Mouse (Mus musculus): ENCODE data around the gene Etv2.

The Etv2 gene

DNA sequence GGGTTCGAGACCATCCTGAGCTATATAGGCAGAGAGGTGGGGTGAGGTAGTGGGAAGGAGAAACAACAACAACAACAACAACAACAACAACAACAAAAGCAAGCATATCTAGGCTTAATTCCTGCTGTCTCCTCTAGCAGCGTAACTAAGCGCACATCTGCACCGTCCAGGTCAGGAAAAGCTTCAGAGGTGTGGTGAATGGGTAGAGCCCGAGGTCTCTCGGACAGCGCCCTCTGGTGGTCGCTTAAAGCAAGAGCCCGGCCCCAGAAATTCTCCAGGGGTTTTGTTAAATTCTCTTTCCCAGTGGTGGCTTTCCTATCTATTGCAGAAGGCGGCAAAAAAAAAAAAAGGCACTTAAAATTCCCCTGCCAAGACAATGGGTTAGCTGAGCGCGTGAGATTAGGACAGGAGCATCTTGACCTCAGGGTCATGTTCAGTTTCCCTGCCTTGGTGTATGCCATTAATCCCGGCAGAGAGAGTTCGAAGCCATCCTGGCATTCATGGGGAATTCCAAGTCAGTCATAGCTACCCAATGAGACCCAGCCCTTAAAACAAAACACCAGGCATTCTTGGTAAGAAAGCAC is 22.0 kb downstream of the Etv2 start:
- DNase-seq (ENCODE audit: low read depth, low spot score), result peak; percentile 47

- no peak for DNase-seq (ENCODE audit: low read depth, low spot score)
Observed at GRCm38 (mm10) chr7:30612654-30613402, 22.8 kb downstream of the Etv2 start, which contains the start of gene Upk1a. Gene Upk1a, minus strand, starts transcription at chr7:30612847.

DNA sequence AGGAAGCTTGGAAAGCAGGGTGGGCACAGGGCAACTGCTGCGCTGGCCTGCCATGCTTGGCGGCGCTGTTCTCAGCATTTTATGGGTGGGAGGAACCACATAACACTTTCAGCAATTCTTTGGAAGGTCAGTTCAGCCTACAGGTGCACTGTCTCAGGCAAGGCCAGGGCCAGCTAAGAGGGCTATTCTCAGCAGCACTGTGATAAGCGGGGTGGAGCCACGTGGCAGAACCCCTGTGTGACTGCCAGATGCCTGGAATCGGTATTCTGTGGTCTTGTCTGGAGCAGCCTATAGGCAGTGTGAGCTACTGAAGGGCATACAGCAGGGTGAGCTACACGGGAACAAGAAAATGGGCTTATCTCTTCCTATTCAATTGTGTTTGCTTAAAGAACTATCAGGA is 25.6 kb downstream of the Etv2 start:
- DNase-seq (ENCODE audit: low read depth, low spot score), result no peak

DNA sequence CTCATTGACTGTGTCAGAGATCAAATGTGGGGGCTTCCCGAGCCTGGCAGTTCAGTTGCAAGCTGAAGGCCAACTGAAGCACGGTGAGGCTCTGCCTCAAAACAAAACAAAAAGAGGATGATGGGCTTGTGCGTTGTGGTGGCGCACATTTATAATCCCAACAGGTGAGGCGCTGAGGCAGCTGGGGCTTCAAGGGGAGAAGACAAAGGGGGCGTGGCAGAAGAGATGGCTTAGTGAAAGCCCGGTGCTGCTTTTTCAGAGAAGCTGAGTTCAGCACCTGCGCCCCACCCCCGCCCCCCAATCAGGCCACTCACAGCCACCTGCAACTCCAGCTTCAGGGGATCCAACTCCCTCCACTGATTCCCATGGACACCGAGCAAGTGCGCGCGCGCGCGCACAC is 27.2 kb downstream of the Etv2 start:
- DNase-seq (ENCODE audit: low read depth, low spot score), result no peak

- no peak for DNase-seq (ENCODE audit: low read depth, low spot score)
Observed at GRCm38 (mm10) chr7:30607706-30608309, 27.8 kb downstream of the Etv2 start.

- DNase-seq (ENCODE audit: low read depth, low spot score), result no peak
Observed at GRCm38 (mm10) chr7:30604944-30605343, 30.7 kb downstream of the Etv2 start.

DNA sequence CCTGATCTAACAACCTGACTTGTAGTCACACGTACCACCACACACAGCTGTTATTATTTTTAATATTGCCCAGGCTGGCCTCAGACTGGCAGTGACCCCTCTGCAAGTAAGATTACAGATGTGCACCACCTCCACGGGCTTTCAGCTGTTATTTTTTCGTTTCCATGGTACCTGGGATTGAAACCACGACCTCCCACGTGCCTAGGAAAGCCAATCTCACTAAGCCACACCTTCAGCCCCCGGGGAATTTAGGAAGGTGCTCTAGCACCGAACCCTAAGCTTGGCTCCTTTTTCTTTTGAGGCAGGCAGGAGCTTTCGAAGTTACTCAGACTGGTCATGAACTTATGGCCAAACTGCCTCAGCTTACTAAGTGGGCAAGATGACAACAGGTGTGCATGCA is 31.2 kb downstream of the Etv2 start:
- no peak for DNase-seq (ENCODE audit: low read depth, low spot score)

- no peak for DNase-seq (ENCODE audit: low read depth, low spot score)
Observed at GRCm38 (mm10) chr7:30602583-30602982, 33.1 kb downstream of the Etv2 start.

DNA sequence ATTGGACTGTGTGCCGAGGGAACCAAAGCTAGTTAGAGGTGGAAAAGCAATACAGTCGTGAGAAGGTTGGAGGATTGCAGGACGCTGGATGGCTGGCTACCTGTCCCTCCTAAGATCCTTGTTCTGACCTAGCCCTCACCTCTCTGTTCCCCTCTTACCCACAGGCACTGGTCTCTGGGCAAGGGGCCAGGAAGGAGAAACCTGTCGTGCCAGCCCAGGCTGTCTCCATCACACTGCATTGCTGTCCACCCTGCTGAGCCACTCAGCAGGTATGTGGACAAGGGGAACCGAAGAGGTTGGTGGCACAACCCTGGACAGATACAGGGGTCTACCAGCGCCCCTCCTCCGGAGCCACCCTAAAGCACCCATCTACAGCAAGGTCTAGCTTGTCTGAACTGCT is 35.0 kb downstream of the Etv2 start:
- no peak for DNase-seq (ENCODE audit: low read depth, low spot score)

- peak; percentile 74 for DNase-seq (ENCODE audit: low read depth, low spot score)
Observed at GRCm38 (mm10) chr7:30599933-30600353, 35.7 kb downstream of the Etv2 start.

- no peak for DNase-seq (ENCODE audit: low read depth, low spot score)
Observed at GRCm38 (mm10) chr7:30598786-30599185, 36.9 kb downstream of the Etv2 start, which contains the start of gene Zbtb32. Gene Zbtb32, minus strand, starts transcription at chr7:30598909.

GRCm38 (mm10) chr7:30596811-30597210 is 38.8 kb downstream of the Etv2 start:
- no peak for DNase-seq (ENCODE audit: low read depth, low spot score)

GRCm38 (mm10) chr7:30596093-30596492 is 39.6 kb downstream of the Etv2 start:
- DNase-seq (ENCODE audit: low read depth, low spot score), result no peak

GRCm38 (mm10) chr7:30594510-30595024 is 41.1 kb downstream of the Etv2 start:
- no peak for DNase-seq (ENCODE audit: low read depth, low spot score)

GRCm38 (mm10) chr7:30593579-30594509 is 41.8 kb downstream of the Etv2 start:
- no peak for DNase-seq (ENCODE audit: low read depth, low spot score)

DNA sequence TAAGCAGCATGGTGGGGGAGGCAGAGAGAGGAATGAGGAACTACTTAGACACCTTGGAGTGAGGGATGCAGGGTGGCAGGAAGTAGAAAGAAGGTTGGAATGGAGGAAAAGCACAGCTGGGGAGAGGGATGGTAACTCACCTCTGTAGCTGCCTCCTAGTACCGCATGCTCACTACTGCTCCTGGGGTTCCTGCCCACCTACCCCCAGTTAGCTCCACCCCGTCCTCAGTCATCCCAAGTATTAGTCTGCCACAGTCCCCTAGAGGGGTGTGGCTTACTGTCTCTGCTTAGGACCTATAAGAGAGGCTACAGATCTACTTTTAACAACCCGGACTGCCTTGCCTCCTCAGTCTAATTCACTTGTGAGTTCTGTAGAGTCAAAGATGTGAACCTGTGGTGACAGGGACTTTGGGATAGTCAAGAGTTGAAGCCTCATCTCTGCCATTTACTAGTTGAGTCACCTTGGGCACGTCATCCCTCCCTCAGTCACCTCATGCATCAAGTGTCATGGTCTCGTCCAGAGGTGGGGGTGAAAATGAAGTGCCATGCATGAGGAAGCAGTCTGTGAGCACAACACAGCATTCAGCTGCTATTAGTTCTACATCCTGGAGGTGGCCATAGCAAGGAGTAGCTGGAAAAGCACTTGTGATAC is 42.8 kb downstream of the Etv2 start:
- no peak for DNase-seq (ENCODE audit: low read depth, low spot score)

DNA sequence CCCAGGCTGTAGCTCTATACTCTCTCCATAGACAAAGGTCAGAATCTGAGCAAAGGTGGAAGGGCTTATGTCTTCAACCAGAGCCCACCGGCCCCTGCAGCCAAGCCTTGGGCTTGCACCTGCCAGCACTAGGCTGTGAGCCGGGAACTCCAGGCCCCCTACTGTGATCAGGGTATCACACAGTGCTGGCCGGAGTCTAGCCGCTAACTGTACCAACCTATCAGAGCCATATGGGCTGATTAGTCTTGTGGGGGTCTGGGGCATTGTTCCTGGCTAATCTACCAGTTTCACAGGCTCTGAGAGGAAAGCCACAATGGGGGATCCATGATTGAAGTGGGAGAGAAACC is 44.1 kb downstream of the Etv2 start:
- no peak for DNase-seq (ENCODE audit: low read depth, low spot score)

DNA sequence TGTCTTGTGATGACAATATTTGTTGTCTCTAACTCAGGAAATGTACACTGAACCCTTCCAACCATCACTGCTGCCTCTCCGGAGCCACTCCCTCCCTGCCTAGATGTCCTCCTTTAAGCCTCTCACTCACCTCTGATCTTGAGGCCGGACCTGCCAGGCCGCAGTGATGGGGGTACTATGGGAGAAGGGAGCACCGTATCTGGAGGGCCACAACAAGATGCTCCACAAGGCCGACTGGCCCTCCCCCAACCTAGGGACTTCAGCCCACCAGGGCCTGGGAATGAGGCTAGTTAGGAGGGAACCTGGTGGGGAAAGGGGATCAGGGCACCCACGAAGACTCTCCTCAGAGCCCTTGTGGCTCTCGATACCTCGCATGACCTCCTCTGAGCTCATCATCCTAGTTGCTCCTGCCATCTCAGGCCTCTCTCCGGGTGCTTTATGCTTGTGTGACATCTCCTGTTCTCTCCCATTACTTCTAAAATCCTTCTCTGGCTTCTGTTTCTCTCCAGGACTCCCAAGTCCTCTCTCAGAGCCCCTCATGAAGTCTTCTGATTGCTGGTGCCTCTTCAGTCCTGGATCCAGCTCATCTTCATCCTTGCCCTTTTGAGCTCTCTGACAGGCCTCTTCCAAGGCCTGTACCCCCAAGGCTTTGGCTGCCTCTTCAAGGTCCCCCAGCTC is 44.6 kb downstream of the Etv2 start:
- DNase-seq (ENCODE audit: low read depth, low spot score), result no peak

DNA sequence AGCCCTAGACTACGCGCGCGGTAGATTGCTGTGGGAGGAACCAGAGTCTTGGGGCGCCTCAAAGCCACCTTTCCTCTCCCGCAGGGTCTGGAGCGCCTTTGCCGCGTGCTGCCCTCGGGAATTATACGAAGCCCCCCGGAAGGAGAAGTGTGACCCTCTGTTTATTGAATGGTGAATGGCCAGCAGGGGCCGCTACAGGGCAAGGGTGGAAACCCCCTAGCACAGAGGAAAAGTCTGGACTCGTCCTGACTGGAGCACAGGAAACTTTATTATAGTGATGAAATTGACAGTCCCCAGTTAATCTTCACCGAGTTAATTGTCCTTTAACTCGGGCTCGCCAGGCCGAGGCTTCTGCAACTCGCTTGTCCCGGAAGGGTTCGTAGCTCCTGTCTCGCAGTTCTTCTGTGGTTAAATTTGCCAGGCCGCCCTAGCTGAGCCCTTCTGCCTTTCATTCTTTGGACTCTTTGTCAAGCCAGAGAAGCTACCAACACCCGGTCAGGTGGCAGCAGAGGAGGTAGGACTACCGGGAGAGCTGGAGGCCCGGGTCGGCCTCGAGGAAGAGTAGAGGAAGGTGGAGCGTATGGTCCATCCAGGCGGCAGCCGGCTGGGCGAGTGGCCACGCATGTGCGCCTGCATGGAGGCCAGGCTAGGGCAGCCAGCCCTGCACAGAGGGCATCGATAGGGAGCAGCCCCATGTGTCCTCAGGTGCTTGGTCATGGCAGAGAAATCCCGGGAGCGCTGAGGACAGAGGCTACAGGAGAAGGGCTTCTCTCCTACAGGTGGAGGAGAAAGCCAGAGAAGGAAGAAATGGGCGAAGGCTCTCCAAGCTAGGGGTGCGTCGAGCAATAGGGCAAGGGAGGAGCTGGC is 46.0 kb downstream of the Etv2 start:
- DNase-seq (ENCODE audit: low read depth, low spot score), result peak; percentile 80

All from embryo, embryonic 11.5 days (tissue).